Mouse (Mus musculus) thymus, adult 2 months (tissue): ENCODE results near the gene Mogat1. TPM values are rescaled to one million over a fixed set of nuclear protein-coding genes. Genes with fewer than 3 reads are reported as not detected.
A peak's percentile ranks its signal among the peaks of the same experiment; 100 is the strongest.

Source experiments
- DNase-seq: peaks from one replicate; pipeline ENCODE4 v3.0.0; 2021
- H3K27ac ChIP-seq: fragments of 200-500 bp; 2 replicates; pipeline ENCODE4 v1.5.1; 2012; ENCODE audit warnings: low read length, control low read depth; ENCODE audit not compliant: control insufficient read depth, insufficient read depth
- H3K27me3 ChIP-seq: fragments of 200-500 bp; 2 replicates; pipeline ENCODE4 v1.6.1; 2012; ENCODE audit warnings: mild to moderate bottlenecking, low read length, moderate library complexity, mixed read lengths; ENCODE audit not compliant: control insufficient read depth, insufficient read depth
- H3K36me3 ChIP-seq: fragments of 200-500 bp; 2 replicates; pipeline ENCODE4 v1.6.1; 2012; ENCODE audit warnings: mild to moderate bottlenecking, low read length, moderate library complexity; ENCODE audit not compliant: control insufficient read depth, insufficient read depth
- H3K4me1 ChIP-seq: fragments of 200-500 bp; replicated peaks from 2 replicates; pipeline ENCODE4 v1.6.1; 2012; ENCODE audit warnings: low read length; ENCODE audit not compliant: control insufficient read depth, insufficient read depth
- H3K4me3 ChIP-seq: fragments of 200-500 bp; 2 replicates; pipeline ENCODE4 v1.5.1; 2012; ENCODE audit warnings: mild to moderate bottlenecking, low read length, control low read depth, moderate library complexity; ENCODE audit not compliant: control insufficient read depth, insufficient read depth
- CTCF ChIP-seq: fragments of 200-500 bp; IDR thresholded peaks from 2 replicates; pipeline ENCODE4 v1.5.1; 2012; ENCODE audit warnings: mild to moderate bottlenecking, control low read depth, low read length, moderate library complexity, borderline replicate concordance; ENCODE audit not compliant: control insufficient read depth, poor library complexity, insufficient read depth; ENCODE audit errors: extremely low read depth
- POLR2A ChIP-seq: fragments of 200-500 bp; IDR thresholded peaks from 2 replicates; pipeline ENCODE4 v1.6.1; 2012; ENCODE audit warnings: mild to moderate bottlenecking, low read length, control low read depth, moderate library complexity; ENCODE audit not compliant: control insufficient read depth, poor library complexity, insufficient read depth; ENCODE audit errors: extremely low read depth
- WGBS: fragments of 180-500 bp; shearing (Covaris S2); methylation state at CpG from one replicate; pipeline ENCODE4 v1.1.7; 2018; 5-methylcytosine and 5-hydroxymethylcytosine counted together
- polyA plus RNA-seq: library from polyadenylated mRNA; depleted of rRNA; stranded (reverse); fragments of >200 nt; gene quantifications from 2 replicates; pipeline ENCODE4 v1.2.3, GENCODE M21; 2012; rRNA removed

The Mogat1 gene
- polyA plus RNA-seq: 0.66 and 3.2 TPM in 2 replicates

- no peaks in the 10 kb centered on the region for H3K36me3 ChIP-seq
- H3K27me3 ChIP-seq: peaks cover 3% of the 10 kb centered on the region; the same call in 1 of the 2 replicates
- no peak within 1 kb of the TSS for H3K4me3 ChIP-seq
- 67% methylated on average over 5 of the region's 5 CpGs for WGBS
- DNase-seq: no peak
- H3K4me1 ChIP-seq: no peaks in the 10 kb centered on the region
- no peak within 1 kb of the TSS for H3K27ac ChIP-seq
- TF ChIP-seq CTCF (no peak), POLR2A (no peak)
These were observed at the start of gene Mogat1 for GRCm38 (mm10) chr1:78510862-78511261. Mogat1 (plus strand) TSS chr1:78510991.

GRCm38 (mm10) chr1:78472441-78472840 is 38.4 kb upstream of the Mogat1 start:
- TF ChIP-seq CTCF: no peak
- no peak for TF ChIP-seq POLR2A
- WGBS: 98% methylated on average over 5 of the region's 5 CpGs
- Histone ChIP-seq H3K27ac (no peak overlapping the region), H3K4me3 (no peak overlapping the region), H3K27me3 (no peaks in the 10 kb centered on the region), H3K4me1 (no peaks in the 10 kb centered on the region), H3K36me3 (peaks cover 63% of the 10 kb centered on the region)
- DNase-seq: no peak

- no peak overlapping the region for H3K4me3 ChIP-seq
- TF ChIP-seq CTCF (no peak), POLR2A (no peak)
- H3K27me3 ChIP-seq: no peaks in the 10 kb centered on the region
- no peak overlapping the region for H3K27ac ChIP-seq
- 99% methylated on average over 3 of the region's 3 CpGs for WGBS
- DNase-seq: no peak
- peaks cover 10% of the 10 kb centered on the region for H3K36me3 ChIP-seq
- peaks cover 13% of the 10 kb centered on the region for H3K4me1 ChIP-seq
These were observed 27.4 kb upstream of the Mogat1 start for GRCm38 (mm10) chr1:78483430-78483829.

- H3K36me3 ChIP-seq: peaks cover 7% of the 10 kb centered on the region
- TF ChIP-seq CTCF (no peak), POLR2A (no peak)
- 80% methylated on average over 2 of the region's 2 CpGs for WGBS
- no peak overlapping the region for H3K4me3 ChIP-seq
- no peak for DNase-seq
- H3K27me3 ChIP-seq: no peaks in the 10 kb centered on the region
- peak overlapping the region; percentile 64 for H3K27ac ChIP-seq
- H3K4me1 ChIP-seq: peaks cover 13% of the 10 kb centered on the region
These were observed 26.4 kb upstream of the Mogat1 start for GRCm38 (mm10) chr1:78484361-78484760.

- WGBS: under 1% methylated on average over 28 of the region's 28 CpGs
- H3K36me3 ChIP-seq: no peaks in the 10 kb centered on the region
- no peak overlapping the region for H3K27ac ChIP-seq
- peak overlapping the region; percentile 82 for H3K4me3 ChIP-seq
- no peak for DNase-seq
- no peaks in the 10 kb centered on the region for H3K27me3 ChIP-seq
- TF ChIP-seq CTCF: no peak
- no peak for TF ChIP-seq POLR2A
- H3K4me1 ChIP-seq: peaks cover 13% of the 10 kb centered on the region
These were observed 22.4 kb upstream of the Mogat1 start for GRCm38 (mm10) chr1:78488427-78488751.

GRCm38 (mm10) chr1:78488752-78489492 is 21.9 kb upstream of the Mogat1 start, which contains the start of gene Farsb:
Farsb (minus strand) TSS chr1:78488897.
- under 1% methylated on average over 31 of the region's 31 CpGs for WGBS

More at GRCm38 (mm10) chr1:78488752-78489492, 21.9 kb upstream of the Mogat1 start, which contains the start of gene Farsb:
- Histone ChIP-seq H3K27me3 (no peaks in the 10 kb centered on the region), H3K4me1 (peaks cover 13% of the 10 kb centered on the region), H3K4me3 (peak within 1 kb of the TSS; percentile 82), H3K27ac (peak within 1 kb of the TSS; percentile 65), H3K36me3 (no peaks in the 10 kb centered on the region)
- DNase-seq: peak; percentile 83
- peak; percentile 58; the same call in 1 of the 2 replicates for TF ChIP-seq POLR2A
- TF ChIP-seq CTCF: no peak
